Comparison of ENCODE assay signal across 10 mouse cellular contexts in genomic region chr11:100394353-100395074, GRCm38 (mm10). TPM values are rescaled to one million over a fixed set of nuclear protein-coding genes. Genes with fewer than 3 reads are reported as not detected.
DNase-seq lines count a peak whose midpoint lies in the region; ATAC-seq and TF ChIP-seq lines count a peak whose summit lies in the region.
"Had no signal": no experiment of that assay in that cellular context is flagged by ENCODE, and none has a peak within 500 bp of the region (broad histone marks: within the 10 kb centered on the region; RNA-seq: fewer than 3 reads in every experiment).

No protein-coding gene starts in this region.

- H3K36me3 ChIP-seq in lung, embryonic 15.5 days: no peaks in the 10 kb centered on the region
- H3K36me3 ChIP-seq in kidney, embryonic 14.5 days (ENCODE audit: control insufficient read depth, insufficient read depth, low read length): no peaks in the 10 kb centered on the region
- H3K36me3 ChIP-seq in neural tube, embryonic 15.5 days: no peaks in the 10 kb centered on the region
- H3K36me3 ChIP-seq: midbrain, embryonic 12.5 days had no signal

- no peak for TF ChIP-seq CTCF in gastrocnemius, adult 2 months (IDR thresholded peaks at IDR 0.05)

- H3K27me3 ChIP-seq in lung, embryonic 15.5 days: no peaks in the 10 kb centered on the region
- no peaks in the 10 kb centered on the region for H3K27me3 ChIP-seq in kidney, embryonic 14.5 days (ENCODE audit: control insufficient read depth, insufficient read depth, low read length)
- H3K27me3 ChIP-seq in neural tube, embryonic 15.5 days (replicated peaks): 0 out of 2 replicates have a peak, but pooled peaks cover 3% of the 10 kb centered on the region

- H3K27ac ChIP-seq in gastrocnemius, adult 2 months: peak overlapping the region; percentile 94
- peak overlapping the region; percentile 95 for H3K27ac ChIP-seq in lung, embryonic 15.5 days
- H3K27ac ChIP-seq in kidney, embryonic 14.5 days (ENCODE audit: low read depth, low read length): peak overlapping the region; percentile 88; the same call in 1 of the 2 replicates
- no peak overlapping the region for H3K27ac ChIP-seq in neural tube, embryonic 15.5 days (replicated peaks)
- H3K27ac ChIP-seq: midbrain, embryonic 12.5 days had no signal

- ATAC-seq in lung, embryonic 15.5 days (ENCODE audit: borderline replicate concordance, extremely low read depth, low FRiP score, low TSS enrichment): no peak
- no peak for ATAC-seq in kidney, embryonic 14.5 days (ENCODE audit: low FRiP score, low TSS enrichment)
- no peak for ATAC-seq in neural tube, embryonic 15.5 days (ENCODE audit: low FRiP score)

- WGBS in lung, embryonic 15.5 days: 42% methylated on average over 5 of the region's 5 CpGs
- 49% methylated on average over 5 of the region's 5 CpGs for WGBS in kidney, embryonic 14.5 days
- 64% methylated on average over 5 of the region's 5 CpGs for WGBS in neural tube, embryonic 15.5 days

- peaks cover 87% of the 10 kb centered on the region for H3K4me1 ChIP-seq in lung, embryonic 15.5 days
- peaks cover 39% of the 10 kb centered on the region for H3K4me1 ChIP-seq in kidney, embryonic 14.5 days (ENCODE audit: control insufficient read depth, insufficient read depth, low read length)
- H3K4me1 ChIP-seq in neural tube, embryonic 15.5 days: peaks cover 53% of the 10 kb centered on the region

- no peak for DNase-seq in gastrocnemius, adult 2 months
- no peak for DNase-seq in gastrocnemius, postnatal 25 days
- no peak for DNase-seq in lung, postnatal 25 days (ENCODE audit: low spot score)
- DNase-seq in spleen, postnatal 36 days (ENCODE audit: low spot score in 2 of 2): no peak
- no peak for DNase-seq in adrenal gland, adult 18-20 months (ENCODE audit: low spot score in 2 of 2)
- DNase-seq: right cerebral cortex, postnatal 14 days had no signal

- peak overlapping the region; percentile 98 for H3K4me3 ChIP-seq in gastrocnemius, adult 2 months
- H3K4me3 ChIP-seq in lung, embryonic 15.5 days: peak overlapping the region; percentile 87
- peak overlapping the region; percentile 84 for H3K4me3 ChIP-seq in kidney, embryonic 14.5 days (ENCODE audit: low read length)
- H3K4me3 ChIP-seq in neural tube, embryonic 15.5 days (replicated peaks): no peak overlapping the region

- intact Hi-C loops in gastrocnemius, adult 2 months (cut with DNase I): no loop called here

- H3K4me2 ChIP-seq in lung, embryonic 15.5 days: peak overlapping the region; percentile 68
- H3K4me2 ChIP-seq in kidney, embryonic 14.5 days (replicated peaks; ENCODE audit: low read depth, low read length): peak overlapping the region; percentile 81
- peak overlapping the region; percentile 64 for H3K4me2 ChIP-seq in neural tube, embryonic 15.5 days

- no peaks in the 10 kb centered on the region for H3K9me3 ChIP-seq in lung, embryonic 15.5 days
- H3K9me3 ChIP-seq in kidney, embryonic 14.5 days (ENCODE audit: control insufficient read depth, low read length): no peaks in the 10 kb centered on the region
- no peaks in the 10 kb centered on the region for H3K9me3 ChIP-seq in neural tube, embryonic 15.5 days (replicated peaks)
- H3K9me3 ChIP-seq: midbrain, embryonic 12.5 days had no signal

- H3K9ac ChIP-seq in lung, embryonic 15.5 days: peak overlapping the region; percentile 22; the same call in 1 of the 2 replicates
- H3K9ac ChIP-seq in kidney, embryonic 14.5 days (ENCODE audit: low read depth, low read length): no peak overlapping the region
- no peak overlapping the region for H3K9ac ChIP-seq in neural tube, embryonic 15.5 days (replicated peaks)

RNA-seq across cellular contexts. Expression of gene Jup, which starts 3.0 kb away (rescaled TPM):
- total RNA-seq in gastrocnemius, adult 2 months (2021): 100 to 1,000 TPM in 1 of 2 experiments, 10 to 100 TPM in 1; 68.6 to 104 TPM
- total RNA-seq in gastrocnemius, postnatal 25 days (2021): 10 to 100 TPM; 72.0 to 79.8 TPM
- 122 and 136 TPM in 2 replicates for polyA plus RNA-seq in lung, embryonic 15.5 days (2015; fragmentation: Nextera tagmentation; extraction: Ambion mirVana)
- 66.8 and 84.7 TPM in 2 replicates for polyA plus RNA-seq in kidney, embryonic 14.5 days (2014; fragmentation: Nextera tagmentation; extraction: Ambion mirVana)
- 58.2 and 74.6 TPM in 2 replicates for polyA plus RNA-seq in neural tube, embryonic 15.5 days (2015; fragmentation: Nextera tagmentation; extraction: Ambion mirVana)
- total RNA-seq in adrenal gland, adult 18-20 months (2021): 10 to 100 TPM; 55.3 to 64.5 TPM

RNA-seq across cellular contexts. Expression of gene P3h4, which starts 20.1 kb away (rescaled TPM):
- total RNA-seq in gastrocnemius, adult 2 months (2021): 1 to 10 TPM; 2.0 to 4.6 TPM
- total RNA-seq in gastrocnemius, postnatal 25 days (2021): 1 to 10 TPM; 4.3 to 5.1 TPM
- 71.5 and 73.4 TPM in 2 replicates for polyA plus RNA-seq in lung, embryonic 15.5 days (2015; fragmentation: Nextera tagmentation; extraction: Ambion mirVana)
- 59.7 and 63.3 TPM in 2 replicates for polyA plus RNA-seq in kidney, embryonic 14.5 days (2014; fragmentation: Nextera tagmentation; extraction: Ambion mirVana)
- 24.3 and 24.4 TPM in 2 replicates for polyA plus RNA-seq in neural tube, embryonic 15.5 days (2015; fragmentation: Nextera tagmentation; extraction: Ambion mirVana)
- total RNA-seq in adrenal gland, adult 18-20 months (2021): 10 to 100 TPM; 26.3 to 33.5 TPM

RNA-seq across cellular contexts. Expression of gene Fkbp10, which starts 21.0 kb away (rescaled TPM):
- total RNA-seq in gastrocnemius, adult 2 months (2021): 1 to 10 TPM; 1.9 to 4.5 TPM
- total RNA-seq in gastrocnemius, postnatal 25 days (2021): 1 to 10 TPM; 7.5 to 10.0 TPM
- 142 and 143 TPM in 2 replicates for polyA plus RNA-seq in lung, embryonic 15.5 days (2015; fragmentation: Nextera tagmentation; extraction: Ambion mirVana)
- 75.4 and 113 TPM in 2 replicates for polyA plus RNA-seq in kidney, embryonic 14.5 days (2014; fragmentation: Nextera tagmentation; extraction: Ambion mirVana)
- 29.8 and 38.9 TPM in 2 replicates for polyA plus RNA-seq in neural tube, embryonic 15.5 days (2015; fragmentation: Nextera tagmentation; extraction: Ambion mirVana)
- 10 to 100 TPM; 13.4 to 19.0 TPM for total RNA-seq in adrenal gland, adult 18-20 months (2021)

RNA-seq across cellular contexts. Expression of gene Hap1, which starts 38.6 kb away (rescaled TPM):
- under 1 TPM in 1 of 2 experiments, not detected in 1; 0.14 TPM for total RNA-seq in gastrocnemius, adult 2 months (2021)
- total RNA-seq in gastrocnemius, postnatal 25 days (2021): under 1 TPM; 0.27 to 0.28 TPM
- 19.8 and 20.7 TPM in 2 replicates for polyA plus RNA-seq in lung, embryonic 15.5 days (2015; fragmentation: Nextera tagmentation; extraction: Ambion mirVana)
- 6.0 and 6.3 TPM in 2 replicates for polyA plus RNA-seq in kidney, embryonic 14.5 days (2014; fragmentation: Nextera tagmentation; extraction: Ambion mirVana)
- 233 and 264 TPM in 2 replicates for polyA plus RNA-seq in neural tube, embryonic 15.5 days (2015; fragmentation: Nextera tagmentation; extraction: Ambion mirVana)
- total RNA-seq in adrenal gland, adult 18-20 months (2021): 10 to 100 TPM; 46.9 to 49.7 TPM

RNA-seq across cellular contexts. Expression of gene Nt5c3b, which starts 47.1 kb away (rescaled TPM):
- total RNA-seq in gastrocnemius, adult 2 months (2021): 1 to 10 TPM; 6.6 to 8.8 TPM
- total RNA-seq in gastrocnemius, postnatal 25 days (2021): 1 to 10 TPM; 8.2 to 8.5 TPM
- 129 and 133 TPM in 2 replicates for polyA plus RNA-seq in lung, embryonic 15.5 days (2015; fragmentation: Nextera tagmentation; extraction: Ambion mirVana)
- polyA plus RNA-seq in kidney, embryonic 14.5 days (2014; fragmentation: Nextera tagmentation; extraction: Ambion mirVana): 100 and 112 TPM in 2 replicates
- polyA plus RNA-seq in neural tube, embryonic 15.5 days (2015; fragmentation: Nextera tagmentation; extraction: Ambion mirVana): 118 and 121 TPM in 2 replicates
- total RNA-seq in adrenal gland, adult 18-20 months (2021): 10 to 100 TPM; 45.6 to 50.0 TPM

Comparison
In these comparisons a context has a peak if more than half of its experiments do, and no peak if none do; other contexts are left out.
1. RNA of gene P3h4, which starts 20.1 kb away (total RNA-seq): 26.3 to 33.5 TPM in adrenal gland, adult 18-20 months; 4.3 to 5.1 TPM in gastrocnemius, postnatal 25 days and 2.0 to 4.6 TPM in gastrocnemius, adult 2 months; every median in the first group is over 4 times any median in the second.
2. Peak in every context shown above with its lines, with median percentiles within 50 percentile points of each other: H3K4me2 ChIP-seq.